Mouse (Mus musculus): Measurements from ENCODE around the gene Cpeb1. TPM values are rescaled to one million over a fixed set of nuclear protein-coding genes. Genes with fewer than 3 reads are reported as not detected.
"Not testable (repeated sequence)": the region's sequence is repeated elsewhere in the genome, so short reads cannot be mapped to it uniquely, and the experiment has no call there.

The Cpeb1 gene
- total RNA-seq (2021), result 10 to 100 TPM; 11.4 to 15.8 TPM

DNA sequence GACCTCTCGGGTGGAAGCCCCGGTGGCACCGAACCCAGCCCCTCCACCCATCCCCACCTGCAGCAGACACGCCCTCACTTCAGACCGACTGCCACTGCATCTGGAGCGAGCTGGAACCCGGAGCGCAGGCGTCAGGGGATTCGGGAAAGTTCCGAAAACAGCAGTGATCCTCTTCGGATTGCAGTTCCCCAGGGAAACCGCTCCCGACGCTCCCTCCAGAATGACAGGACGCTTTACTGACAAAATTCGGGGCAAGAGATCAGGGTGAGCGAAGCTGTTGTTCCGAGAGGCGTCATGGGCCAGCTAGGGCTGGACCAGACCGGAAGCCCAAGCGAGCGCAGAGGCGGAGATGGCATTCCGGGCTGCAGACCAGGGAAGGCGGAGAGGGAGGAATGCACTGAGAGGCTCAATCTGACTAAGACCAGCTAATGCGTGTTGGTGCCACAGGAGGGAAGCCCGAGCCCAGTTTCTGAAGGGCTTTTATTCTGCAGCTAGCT is at the start of gene Cpeb1:
TSS of gene Cpeb1 (minus strand) at position 311 of the 497 bp plus-strand sequence.
- peak; percentile 67 to 73 for DNase-seq
- intact Hi-C loops (cut with DNase I), result loop anchor here (5.0 kb wide), 2 partner anchors 107 to 287 kb away; no protein-coding TSS in a partner anchor

DNA sequence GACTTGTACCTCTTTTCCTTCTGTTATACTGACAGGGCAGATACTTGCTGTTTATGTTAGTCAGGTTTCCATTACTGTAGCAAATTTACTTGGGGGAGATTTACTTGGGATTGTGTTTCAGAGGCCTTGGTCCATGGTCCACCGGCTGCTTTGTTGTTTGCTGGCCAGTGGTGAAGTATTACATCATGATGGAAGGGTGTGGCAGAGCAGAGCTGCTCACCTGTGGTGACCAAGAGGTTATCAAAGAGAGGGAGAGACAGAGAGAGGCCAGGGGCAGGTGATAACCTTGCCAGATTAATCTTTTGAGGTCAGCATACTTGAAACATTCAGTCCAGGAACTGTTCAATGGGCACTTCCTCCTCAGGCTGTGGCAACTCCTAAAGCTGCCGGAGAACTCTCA is 45.8 kb upstream of the Cpeb1 start:
- no peak for DNase-seq
- intact Hi-C loops (cut with DNase I), result no loop called here

DNA sequence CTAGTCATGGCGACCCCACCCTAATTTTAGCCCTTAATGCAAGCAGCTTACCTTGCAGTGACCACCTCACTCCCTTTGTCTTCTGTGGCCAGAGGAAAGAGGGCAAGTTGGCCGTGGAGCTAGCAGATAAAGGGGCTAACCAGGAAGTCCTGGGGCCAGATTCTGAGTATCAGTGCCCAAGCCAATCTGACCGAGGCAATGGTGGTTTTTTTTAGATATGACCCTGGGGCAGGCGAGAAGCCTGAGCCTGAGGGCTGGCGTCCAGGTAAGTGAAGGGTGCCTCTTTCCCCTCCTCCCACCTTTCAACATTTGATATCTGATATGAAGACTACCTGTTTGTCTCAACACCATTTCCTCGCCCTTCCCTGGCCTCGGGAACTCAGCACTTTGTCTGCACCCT is 42.9 kb upstream of the Cpeb1 start, which contains the start of gene BC048679:
TSS of gene BC048679 (minus strand) at position 101 of the 400 bp plus-strand sequence.
- intact Hi-C loops (cut with DNase I), result no loop called here
- DNase-seq, result no peak

DNA sequence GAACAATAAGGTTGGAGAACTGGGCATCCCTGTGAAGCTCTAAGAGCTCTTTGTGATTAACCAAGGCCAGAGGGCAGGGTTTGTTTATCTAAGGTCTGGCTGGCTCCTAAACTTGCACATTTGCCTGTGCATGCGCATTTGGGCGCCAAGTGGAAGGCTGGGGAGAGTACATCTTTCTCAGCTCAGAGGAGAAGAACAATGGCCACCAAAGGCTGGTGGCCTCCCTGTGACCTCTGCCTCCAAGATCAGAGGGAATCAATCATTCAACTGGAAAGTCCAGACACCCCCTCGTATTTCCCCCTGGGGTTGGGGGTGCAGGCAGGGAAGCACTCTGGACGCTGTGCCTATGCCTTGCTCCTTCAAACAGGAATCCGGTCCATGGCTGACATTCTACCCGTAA is 41.9 kb upstream of the Cpeb1 start:
- intact Hi-C loops (cut with DNase I), result no loop called here
- DNase-seq, result no peak

DNA sequence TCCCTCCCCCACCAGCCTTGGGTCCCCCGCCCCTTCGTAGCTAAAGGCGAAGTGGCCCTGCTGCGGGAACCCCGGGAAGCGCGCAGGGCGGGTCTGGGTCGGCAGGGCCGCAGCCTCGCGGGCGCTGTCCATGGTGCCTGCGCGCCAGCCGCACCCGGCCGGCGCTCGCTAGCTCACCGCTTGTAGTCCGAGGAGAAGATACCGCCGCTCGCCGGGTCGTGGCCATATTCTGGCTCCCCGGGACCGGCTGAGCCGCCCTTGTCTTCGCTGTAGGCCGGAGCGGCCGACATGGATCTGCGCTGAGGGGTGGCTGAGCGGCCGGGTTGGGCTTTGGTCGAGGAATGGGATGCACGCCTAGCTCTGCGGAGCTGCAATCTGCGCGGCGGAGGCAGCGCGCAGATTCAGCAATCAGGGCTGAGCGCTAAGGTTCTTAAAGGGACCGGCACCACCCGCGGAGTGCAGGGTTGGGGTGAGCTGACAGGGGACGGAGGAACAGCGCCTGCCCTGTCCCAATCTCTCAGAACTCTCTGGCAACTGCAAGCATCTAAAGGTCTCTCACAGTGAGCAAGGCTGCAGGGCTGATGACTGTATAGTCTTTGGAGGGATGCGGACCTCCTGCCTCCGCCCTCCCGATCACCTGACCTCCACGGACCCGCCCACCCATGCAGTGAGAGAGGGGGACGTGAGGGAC is 38.2 kb upstream of the Cpeb1 start, which contains the start of gene Ap3b2:
TSS of gene Ap3b2 (minus strand) at position 595 of the 691 bp plus-strand sequence.
- DNase-seq, result peak; percentile 55 to 63
- intact Hi-C loops (cut with DNase I), result no loop called here

DNA sequence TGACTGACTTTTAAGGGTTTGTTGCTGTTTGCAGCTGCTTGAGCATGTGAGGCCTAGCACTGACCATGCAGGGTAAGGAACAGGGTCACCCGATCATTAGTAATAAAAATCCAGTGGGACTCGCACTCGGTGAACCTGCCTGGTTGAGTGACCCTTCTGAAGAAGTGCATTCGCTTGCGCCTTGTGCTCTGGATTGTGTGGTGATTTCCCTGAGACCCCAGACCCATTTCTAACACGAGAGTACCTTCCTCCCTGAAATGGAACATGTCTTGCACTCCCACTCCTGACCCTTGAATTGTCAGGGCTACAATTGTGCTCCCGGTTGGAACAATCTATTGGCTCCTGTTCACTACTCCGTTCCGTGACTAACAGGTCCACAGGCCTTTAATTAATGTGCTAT is 37.4 kb upstream of the Cpeb1 start:
- intact Hi-C loops (cut with DNase I), result no loop called here
- DNase-seq, result no peak

DNA sequence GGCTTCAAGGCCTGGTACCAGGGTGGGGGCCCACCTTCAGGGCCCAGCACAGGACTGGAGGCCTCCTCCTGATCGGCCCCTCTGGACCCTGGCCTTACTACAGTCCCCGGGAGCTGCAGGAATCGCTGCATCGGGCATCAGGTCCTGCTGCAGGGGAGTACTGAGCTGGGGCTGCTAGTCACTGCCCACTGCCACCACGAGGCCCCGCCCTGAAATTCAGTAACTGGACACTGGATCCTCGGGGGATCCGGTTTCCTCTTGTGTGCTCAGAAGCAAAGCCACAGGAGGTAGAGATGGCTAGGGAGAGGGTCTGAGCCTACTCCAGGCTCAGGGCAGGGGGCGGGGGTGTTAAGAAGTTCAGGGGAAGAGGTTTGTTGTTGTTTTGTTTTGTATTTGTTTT is 34.4 kb upstream of the Cpeb1 start:
- DNase-seq, result no peak
- intact Hi-C loops (cut with DNase I), result no loop called here

DNA sequence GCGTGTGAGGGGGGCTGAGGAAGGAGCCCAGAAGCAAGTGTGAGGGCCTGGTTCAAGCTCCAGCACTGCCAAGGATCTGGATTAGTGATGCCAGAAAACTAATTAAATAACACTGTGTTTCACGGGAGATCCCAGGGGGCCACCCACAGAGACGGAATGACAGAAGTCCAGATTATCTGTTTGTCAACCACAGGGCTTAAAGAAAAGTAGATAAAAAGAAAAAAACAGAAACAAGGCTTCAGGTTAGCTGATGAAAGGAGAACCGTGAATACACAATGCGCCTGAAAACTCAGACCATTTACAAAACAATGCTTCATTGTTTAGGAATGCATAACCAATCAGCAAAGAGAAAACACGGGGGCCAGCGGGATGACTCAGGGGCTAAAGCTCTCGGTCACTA is 25.5 kb upstream of the Cpeb1 start:
- intact Hi-C loops (cut with DNase I), result no loop called here
- no peak for DNase-seq

DNA sequence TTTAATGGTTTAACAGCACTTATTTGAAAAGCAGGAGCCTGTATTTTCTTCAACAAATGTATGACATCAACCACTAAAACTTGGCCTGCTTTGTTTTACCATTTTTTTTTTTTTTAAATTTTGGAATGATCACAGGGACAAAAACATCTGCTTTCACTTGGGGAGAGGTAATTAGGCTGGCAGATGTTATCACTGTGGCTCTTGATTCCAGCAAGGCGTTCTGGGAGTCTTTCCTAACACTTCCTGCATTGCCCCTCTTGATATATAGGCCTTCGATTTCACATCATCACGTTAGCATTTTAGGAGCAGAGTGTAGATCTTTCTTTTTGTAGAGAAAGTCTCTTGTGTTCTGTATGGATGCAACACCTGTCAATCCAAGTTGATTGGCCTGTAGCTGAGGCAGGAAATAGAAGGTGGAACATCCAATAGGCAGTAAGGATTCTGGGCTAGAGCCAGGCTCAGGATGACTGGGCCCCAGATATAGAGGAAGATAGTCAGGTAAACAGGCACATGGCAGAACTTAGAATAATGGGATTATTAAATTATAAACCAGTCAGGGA is 24.3 kb upstream of the Cpeb1 start:
- intact Hi-C loops (cut with DNase I), result no loop called here
- no peak for DNase-seq

DNA sequence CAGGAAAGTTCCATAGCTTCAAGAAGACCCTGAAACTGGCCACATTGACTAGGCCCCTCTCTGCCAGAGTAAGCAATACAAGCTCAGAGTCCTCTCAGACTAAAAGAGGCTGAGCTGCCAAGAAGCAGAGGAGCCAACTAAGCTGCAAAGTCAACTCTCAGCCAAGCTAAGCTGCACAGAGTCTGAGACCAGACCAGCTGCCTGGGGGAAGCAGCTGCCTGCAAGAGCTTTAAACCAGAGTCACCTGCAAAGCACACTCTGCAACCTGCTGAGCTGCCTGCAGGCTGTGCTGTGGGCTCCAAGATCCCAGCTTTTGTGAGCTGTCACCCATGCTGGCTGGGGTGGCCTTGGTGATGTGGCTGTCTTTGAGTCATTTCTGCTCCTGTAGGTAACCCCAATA is 23.0 kb upstream of the Cpeb1 start:
- DNase-seq; intact Hi-C loops (cut with DNase I): not testable (repeated sequence)

DNA sequence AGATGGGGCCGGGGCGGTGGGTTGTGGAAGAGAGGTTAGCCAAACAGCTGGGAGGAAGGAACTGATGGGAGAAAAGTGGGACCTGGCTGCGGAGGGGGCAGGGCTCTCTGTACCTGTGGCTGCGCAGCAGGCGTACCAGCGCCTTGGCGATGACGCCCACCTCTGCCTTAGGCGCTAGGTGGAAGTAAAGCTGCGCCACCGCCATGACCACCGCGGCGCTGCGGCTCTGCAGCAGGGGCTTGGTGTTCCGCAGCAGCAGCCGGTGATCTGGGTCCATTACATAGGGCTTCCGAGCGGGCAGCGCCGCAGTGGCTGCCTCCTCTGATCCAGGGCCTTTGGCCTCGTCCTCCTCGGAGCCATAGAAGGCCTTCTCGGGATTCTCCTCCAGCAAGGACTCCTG is 21.6 kb upstream of the Cpeb1 start:
- intact Hi-C loops (cut with DNase I), result no loop called here
- no peak for DNase-seq

DNA sequence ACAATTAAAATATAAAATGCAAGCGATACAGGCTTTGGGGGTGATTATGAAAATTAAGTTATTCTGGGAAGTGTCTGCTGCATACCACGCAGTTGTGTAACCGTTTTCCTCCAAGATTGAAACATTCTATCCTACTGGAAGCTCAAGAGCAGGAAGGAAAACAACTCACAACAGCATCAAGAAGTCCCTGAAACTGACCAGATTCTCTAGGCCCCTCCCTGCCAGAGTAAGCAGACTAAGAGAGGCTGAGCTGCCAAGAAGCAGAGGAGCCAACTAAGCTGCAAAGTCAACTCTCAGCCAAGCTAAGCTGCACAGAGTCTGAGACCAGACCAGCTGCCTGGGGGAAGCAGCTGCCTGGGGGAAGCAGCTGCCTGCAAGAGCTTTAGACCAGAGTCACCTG is 20.0 kb upstream of the Cpeb1 start:
- intact Hi-C loops (cut with DNase I), result no loop called here
- no peak for DNase-seq

DNA sequence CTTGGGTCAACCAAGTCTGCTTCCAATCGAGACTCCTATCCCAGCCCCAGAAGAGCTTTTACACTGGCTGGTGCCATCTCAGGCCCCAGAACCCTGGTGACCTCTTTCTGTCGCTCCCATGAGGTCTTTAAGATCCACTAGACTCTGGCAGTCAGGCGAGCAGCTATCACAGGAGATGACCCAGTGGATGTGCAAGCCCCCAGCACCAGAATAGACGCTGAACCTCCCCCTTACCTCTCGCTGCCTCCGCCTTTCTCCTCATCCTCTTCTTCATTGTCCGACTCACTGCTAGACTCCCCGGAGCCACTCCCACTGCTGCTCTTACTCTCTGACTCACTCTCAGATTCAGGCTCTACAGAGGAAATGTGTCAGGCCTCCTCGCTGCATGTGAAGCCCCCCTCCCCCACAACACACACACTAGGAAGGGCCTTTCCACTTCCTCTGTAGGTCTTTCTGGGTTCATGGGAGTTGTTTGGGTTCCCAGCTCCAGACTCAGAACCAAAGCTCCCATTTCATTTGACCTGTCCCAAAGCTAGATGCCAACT is 9.7 kb upstream of the Cpeb1 start:
- intact Hi-C loops (cut with DNase I), result no loop called here
- DNase-seq, result no peak

DNA sequence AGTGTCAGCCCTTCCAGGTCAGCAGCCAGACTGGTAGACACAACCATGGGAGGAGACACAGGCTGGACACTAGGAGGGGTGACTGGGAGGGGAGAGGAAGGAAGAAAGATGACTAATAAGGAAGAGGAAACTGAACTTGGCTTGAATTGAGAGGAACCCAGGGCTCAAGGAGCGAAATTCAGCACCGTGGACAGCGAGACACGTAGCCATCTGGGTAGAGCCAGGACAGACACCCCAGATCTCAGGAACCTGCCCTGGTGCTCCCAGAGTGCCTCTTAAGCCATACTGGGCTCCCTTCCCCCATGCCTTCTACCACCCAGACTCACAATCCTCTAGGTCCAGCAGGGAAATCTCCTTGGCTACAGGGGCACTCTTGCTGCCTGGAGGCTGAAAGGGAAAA is 8.9 kb upstream of the Cpeb1 start:
- intact Hi-C loops (cut with DNase I), result no loop called here
- no peak for DNase-seq

DNA sequence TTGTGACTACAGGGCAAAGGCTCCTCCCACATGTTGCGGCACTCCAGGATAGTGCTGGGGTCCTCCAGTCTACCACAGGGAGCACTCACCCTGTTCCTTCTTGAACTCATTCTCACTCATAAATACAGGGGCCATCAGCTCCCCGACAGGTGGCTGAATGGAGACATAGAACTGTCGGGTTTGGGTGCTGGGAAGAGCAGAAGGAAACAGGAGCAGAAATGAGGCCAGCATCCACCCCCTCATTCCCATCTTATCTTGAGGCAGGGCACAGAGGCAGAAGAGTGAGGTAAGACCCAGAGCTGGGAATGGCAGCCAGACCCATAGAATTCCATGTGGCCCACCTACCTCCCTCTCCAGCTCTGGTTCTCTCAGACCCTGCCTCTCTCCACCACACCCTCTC is 7.5 kb upstream of the Cpeb1 start:
- no peak for DNase-seq
- intact Hi-C loops (cut with DNase I), result no loop called here

DNA sequence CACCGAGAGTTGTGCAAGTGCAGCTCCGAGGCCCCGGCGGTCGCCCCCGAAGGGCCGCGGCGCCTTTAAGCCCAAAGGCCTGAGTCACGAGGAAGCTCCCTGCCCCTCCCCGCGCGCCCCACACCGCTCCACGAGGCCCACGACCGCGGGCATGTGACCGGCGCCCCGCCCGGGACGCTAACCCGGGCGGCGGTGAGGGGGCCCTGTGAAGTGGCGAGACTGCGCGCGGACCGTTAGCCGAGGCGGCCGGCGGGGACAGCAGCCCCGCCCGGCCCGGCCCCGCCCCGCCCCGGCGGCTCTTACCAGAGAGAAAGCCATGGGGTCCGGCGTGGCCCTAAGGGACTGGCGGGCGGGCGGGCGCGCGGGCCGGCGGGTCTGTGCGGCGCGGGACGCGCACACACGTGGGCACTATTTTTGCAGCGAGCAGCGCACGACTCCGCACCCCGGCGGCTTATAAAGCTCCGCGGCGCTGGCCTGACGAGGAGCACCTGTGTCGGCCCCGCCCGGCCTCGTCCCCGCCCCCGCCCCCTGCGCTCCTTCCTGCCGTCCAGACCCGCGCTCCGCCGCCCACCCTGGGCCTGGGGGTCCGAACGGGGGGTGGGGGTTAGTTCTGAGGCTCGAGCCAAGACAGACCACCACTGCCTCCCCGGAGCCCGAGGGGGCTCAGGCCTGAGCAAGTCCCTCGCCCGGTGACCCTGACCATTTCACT is 780 bp downstream of the Cpeb1 start:
- DNase-seq, result peak; percentile 60 to 68
- intact Hi-C loops (cut with DNase I), result loop anchor here (5.0 kb wide), 2 partner anchors 108 to 288 kb away; no protein-coding TSS in a partner anchor

DNA sequence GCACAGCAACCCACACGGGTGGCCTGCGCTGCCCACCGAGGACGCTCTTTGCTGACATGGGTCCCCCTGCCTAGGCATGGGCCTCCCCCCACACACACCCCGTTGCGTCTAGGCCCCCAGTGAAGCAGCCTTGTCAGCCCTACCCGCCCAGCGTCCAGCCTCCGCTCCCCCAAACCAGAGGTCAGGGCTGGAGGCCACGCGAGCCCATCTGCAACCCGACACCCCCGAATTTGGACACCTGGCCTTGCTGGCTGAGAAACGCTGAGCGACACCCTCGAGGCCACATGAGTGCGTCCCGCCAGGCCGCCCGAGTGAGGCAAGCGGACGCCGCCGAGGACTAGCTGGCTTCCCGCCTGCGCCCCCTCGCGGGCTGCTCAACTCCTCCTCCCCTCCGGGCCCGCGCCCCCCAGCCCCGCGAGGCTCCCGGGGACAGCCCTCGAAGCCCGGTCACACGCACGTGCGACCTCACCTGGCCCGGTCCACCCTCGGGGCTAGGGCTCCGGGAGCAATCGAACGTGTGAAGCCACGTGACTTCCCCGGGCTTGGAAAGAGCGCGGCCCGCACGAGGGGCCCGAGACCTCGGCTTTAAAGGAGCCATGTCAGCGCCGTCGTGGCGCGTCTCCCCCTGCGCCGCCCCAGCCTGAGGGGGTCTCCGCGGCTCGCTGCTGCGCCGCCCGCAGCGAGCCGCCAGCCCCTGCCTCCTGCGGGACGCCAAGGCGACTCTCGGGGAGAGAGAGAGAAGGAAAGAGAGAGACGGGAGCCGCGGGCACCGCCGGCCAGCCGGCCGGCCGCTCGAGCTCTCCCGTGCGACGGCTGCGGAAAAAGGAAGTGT is 1.6 kb downstream of the Cpeb1 start:
- DNase-seq, result peak; percentile 39 to 59
- intact Hi-C loops (cut with DNase I), result no loop called here

DNA sequence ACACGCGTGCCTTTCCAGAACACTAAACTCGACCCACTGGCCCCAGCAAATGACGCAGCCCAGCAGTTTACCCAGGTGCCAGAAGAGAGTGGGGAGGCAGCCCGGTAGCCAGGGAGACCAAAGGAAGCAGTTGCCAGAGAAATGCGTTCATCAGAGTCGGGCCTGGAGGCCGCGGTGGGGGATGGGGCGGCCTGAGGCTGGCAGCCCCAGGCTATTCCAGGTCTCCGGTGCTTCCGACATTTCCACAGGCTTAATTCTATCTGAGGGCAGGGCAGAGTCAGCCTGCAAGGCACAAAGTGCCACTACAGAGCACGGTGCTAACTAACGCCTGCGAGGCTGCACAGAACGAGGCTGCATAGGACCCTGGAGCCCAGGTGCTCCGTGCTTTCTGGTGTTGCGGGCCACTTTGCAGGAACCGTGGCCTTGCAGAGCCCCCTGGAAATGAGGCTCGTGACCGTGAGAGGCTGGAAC is 2.3 kb downstream of the Cpeb1 start:
- peak; percentile 10 to 24 for DNase-seq
- intact Hi-C loops (cut with DNase I), result no loop called here

DNA sequence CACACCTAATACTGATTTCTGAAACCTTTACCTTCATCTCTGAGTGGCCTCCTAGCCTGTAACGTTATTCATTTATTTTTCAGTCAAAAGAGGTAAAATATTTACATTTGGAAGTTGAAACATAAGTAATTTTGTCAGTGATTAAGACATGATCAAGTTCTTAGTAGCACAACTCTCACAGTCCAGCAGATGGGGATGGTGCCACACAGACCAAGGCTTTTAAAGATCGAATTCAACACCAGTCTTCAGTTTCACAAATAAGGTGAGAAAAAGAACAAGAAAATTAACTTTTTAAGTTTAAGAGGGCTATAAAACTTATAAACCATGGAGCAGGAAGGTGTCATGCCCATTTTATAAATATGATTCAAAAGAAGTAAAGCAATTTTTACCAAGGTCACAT is 56.3 kb downstream of the Cpeb1 start:
- intact Hi-C loops (cut with DNase I), result loop anchor here (5.0 kb wide), 1 partner anchor 388 kb away; the partner anchor contains the start of gene 3110040N11Rik
- DNase-seq, result no peak

DNA sequence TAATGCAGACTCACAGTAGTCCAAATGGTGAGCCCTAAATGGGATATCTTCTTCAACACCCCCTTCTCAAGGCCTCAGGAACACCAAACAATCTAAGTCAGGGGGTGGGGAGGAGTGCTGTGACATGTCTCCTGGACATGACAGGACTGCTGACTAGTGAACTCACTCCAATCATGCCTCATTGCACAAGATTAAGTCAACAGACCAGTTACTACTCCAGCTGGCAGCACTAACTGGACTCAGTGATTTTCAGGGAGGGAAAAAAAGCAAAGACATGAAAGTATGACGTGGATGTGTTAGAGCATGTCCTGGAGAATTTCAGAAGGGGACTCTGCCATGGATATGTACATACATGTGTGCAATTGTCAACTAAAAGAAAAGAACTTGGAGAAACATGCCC is 75.9 kb downstream of the Cpeb1 start:
- intact Hi-C loops (cut with DNase I), result no loop called here
- no peak for DNase-seq

Measured in heart, postnatal 36 days (tissue).